Mouse (Mus musculus): ENCODE results near the gene Vps45. TPM values are rescaled to one million over a fixed set of nuclear protein-coding genes. Genes with fewer than 3 reads are reported as not detected.
A peak's percentile ranks its signal among the peaks of the same experiment; 100 is the strongest.

The Vps45 gene
- polyA plus RNA-seq, 1 experiment from 2014 or later: 24.7 TPM

DNA sequence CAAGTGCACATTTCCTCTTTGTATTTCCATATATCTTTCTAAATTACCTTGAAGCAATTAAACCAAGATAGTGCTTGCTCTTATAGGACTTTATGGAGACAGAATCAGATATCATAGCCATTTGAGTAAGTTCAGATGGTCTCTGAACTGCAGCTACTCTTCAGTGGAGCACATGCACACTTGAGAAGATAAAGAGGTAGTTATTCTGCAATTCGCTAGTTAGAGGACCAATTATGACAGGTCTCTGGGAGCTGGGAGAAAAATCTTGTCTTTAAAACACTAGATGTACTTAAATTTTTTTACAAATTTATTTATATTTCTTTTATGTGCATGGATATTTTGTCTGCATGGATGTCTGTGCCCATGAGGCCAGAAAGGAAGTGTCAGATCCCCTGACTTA is 37.5 kb downstream of the Vps45 start:
- H3K9me3 ChIP-seq (ENCODE audit: control insufficient read depth, low read length): no peaks in the 10 kb centered on the region
- H3K4me1 ChIP-seq (ENCODE audit: control insufficient read depth, insufficient read depth, low read length): no peaks in the 10 kb centered on the region
- DNase-seq (ENCODE audit: low spot score, missing footprints) (no peak), ATAC-seq (ENCODE audit: low FRiP score) (no peak)
- no peak overlapping the region for H3K27ac ChIP-seq (ENCODE audit: low read depth, low read length)
- WGBS: 84% methylated on average over 1 of the region's 1 CpGs
- H3K9ac ChIP-seq (ENCODE audit: low read length): no peak overlapping the region
- H3K4me2 ChIP-seq: no peak overlapping the region
- no peaks in the 10 kb centered on the region for H3K36me3 ChIP-seq (ENCODE audit: control insufficient read depth, insufficient read depth, low read length)
- H3K27me3 ChIP-seq (ENCODE audit: control insufficient read depth, insufficient read depth, low read length): no peaks in the 10 kb centered on the region
- H3K4me3 ChIP-seq (ENCODE audit: low read depth, low read length): no peak overlapping the region

DNA sequence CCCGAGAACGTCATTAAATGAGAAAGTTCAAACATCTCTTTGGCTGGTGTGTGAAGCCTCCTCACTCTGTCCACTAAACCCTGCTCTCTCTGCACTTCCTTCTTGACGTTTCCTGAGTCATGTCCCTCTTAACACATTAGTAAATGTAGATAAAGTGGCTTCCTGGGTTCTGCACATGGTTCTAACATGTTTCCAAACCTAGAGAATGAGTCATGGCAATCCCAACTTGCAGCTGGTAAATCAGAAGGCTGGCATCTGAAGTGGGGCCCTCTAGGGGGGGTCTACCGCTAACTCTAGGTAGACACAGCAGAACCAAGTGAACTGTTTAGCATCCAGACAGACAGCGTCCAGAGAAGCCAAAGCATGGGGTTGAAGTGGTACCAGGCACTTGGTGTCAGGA is 40.8 kb downstream of the Vps45 start:
- H3K27me3 ChIP-seq (ENCODE audit: control insufficient read depth, insufficient read depth, low read length): no peaks in the 10 kb centered on the region
- no peaks in the 10 kb centered on the region for H3K4me1 ChIP-seq (ENCODE audit: control insufficient read depth, insufficient read depth, low read length)
- H3K9ac ChIP-seq (ENCODE audit: low read length): no peak overlapping the region
- no peak overlapping the region for H3K27ac ChIP-seq (ENCODE audit: low read depth, low read length)
- H3K4me2 ChIP-seq: no peak overlapping the region
- DNase-seq (ENCODE audit: low spot score, missing footprints): peak; percentile 19
- no peak for ATAC-seq (ENCODE audit: low FRiP score)
- no peaks in the 10 kb centered on the region for H3K36me3 ChIP-seq (ENCODE audit: control insufficient read depth, insufficient read depth, low read length)
- no peaks in the 10 kb centered on the region for H3K9me3 ChIP-seq (ENCODE audit: control insufficient read depth, low read length)
- WGBS: 83% methylated on average over 5 of the region's 5 CpGs
- no peak overlapping the region for H3K4me3 ChIP-seq (ENCODE audit: low read depth, low read length)

DNA sequence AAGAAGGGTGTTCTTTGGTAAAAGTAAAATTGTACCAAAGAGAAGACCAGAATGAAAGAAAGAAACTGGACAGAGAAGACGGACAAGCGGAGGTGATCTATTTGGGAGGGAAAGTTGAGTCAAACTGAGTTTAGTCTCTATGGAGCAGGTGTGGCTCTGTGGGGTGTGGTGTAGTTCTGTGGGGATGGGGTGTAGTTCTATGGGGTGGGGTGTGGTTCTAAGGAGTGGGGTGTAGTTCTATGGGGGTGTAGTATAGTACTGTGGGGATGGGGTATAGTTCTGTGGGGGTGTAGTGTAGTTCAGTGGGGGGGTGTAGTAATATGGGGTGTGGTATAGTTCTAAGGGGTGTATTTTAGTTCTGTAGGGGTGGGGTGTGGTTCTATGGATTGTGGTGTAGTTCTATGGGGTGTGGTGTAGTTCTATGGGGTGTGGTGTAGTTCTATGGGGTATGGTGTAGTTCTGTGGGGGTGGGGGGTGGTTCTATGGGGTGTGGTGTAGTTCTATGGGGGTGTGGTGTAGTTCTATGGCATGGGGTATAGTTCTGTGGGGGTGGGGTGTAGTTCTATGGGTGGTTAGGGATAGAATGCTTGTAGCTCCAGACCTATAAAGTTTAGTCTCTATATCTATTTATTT is 41.9 kb downstream of the Vps45 start:
- Histone ChIP-seq H3K27ac (ENCODE audit: low read depth, low read length) (no peak overlapping the region), H3K9ac (ENCODE audit: low read length) (no peak overlapping the region), H3K9me3 (ENCODE audit: control insufficient read depth, low read length) (no peaks in the 10 kb centered on the region), H3K4me2 (no peak overlapping the region), H3K27me3 (ENCODE audit: control insufficient read depth, insufficient read depth, low read length) (no peaks in the 10 kb centered on the region), H3K36me3 (ENCODE audit: control insufficient read depth, insufficient read depth, low read length) (no peaks in the 10 kb centered on the region), H3K4me3 (ENCODE audit: low read depth, low read length) (no peak overlapping the region), H3K4me1 (ENCODE audit: control insufficient read depth, insufficient read depth, low read length) (no peaks in the 10 kb centered on the region)
- 93% methylated on average over 2 of the region's 2 CpGs for WGBS
- DNase-seq (ENCODE audit: low spot score, missing footprints): peak; percentile 37
- no peak for ATAC-seq (ENCODE audit: low FRiP score)

DNA sequence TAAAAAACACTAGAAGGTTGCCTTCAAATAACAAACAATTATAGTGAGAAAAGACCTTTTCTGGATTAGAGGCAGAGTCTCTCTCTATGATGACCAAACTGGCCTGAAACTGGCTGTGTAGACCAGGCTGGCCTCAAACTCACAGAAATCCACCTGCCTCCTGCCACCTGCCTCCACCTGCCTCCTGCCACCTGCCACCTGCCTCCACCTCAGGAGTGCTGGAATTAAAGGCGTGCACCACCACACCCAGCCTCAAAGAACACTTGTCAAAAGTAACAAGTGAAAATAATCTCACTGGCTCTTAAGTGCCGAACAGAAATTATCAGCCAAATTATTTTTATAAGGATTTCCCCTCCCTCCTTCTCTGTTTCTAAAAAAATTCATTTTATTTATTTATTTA is 42.6 kb downstream of the Vps45 start:
- Histone ChIP-seq H3K36me3 (ENCODE audit: control insufficient read depth, insufficient read depth, low read length) (no peaks in the 10 kb centered on the region), H3K9me3 (ENCODE audit: control insufficient read depth, low read length) (no peaks in the 10 kb centered on the region), H3K9ac (ENCODE audit: low read length) (no peak overlapping the region), H3K4me1 (ENCODE audit: control insufficient read depth, insufficient read depth, low read length) (no peaks in the 10 kb centered on the region), H3K4me2 (no peak overlapping the region), H3K4me3 (ENCODE audit: low read depth, low read length) (no peak overlapping the region), H3K27me3 (ENCODE audit: control insufficient read depth, insufficient read depth, low read length) (no peaks in the 10 kb centered on the region), H3K27ac (ENCODE audit: low read depth, low read length) (no peak overlapping the region)
- WGBS: 87% methylated on average over 2 of the region's 2 CpGs
- ATAC-seq (ENCODE audit: low FRiP score): no peak
- peak; percentile 75 for DNase-seq (ENCODE audit: low spot score, missing footprints)

DNA sequence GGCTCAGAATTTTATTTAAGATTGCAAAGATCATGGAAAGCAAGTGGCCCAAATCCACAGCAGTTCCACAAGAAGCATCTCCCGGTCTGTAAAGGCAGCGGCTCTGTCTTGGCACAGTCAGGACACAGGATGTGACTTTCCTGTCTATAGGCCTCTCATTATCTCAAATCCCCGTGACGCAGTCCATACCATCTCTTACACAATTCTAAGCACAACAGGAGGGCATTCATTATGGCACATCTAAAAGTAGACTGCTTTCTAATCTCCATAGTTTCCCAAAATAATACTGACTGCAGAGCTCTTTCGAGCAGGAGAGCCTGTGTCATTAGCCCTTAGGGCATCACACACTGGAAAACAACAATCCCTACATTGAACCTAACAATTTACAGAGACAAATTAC is 45.5 kb downstream of the Vps45 start:
- H3K4me1 ChIP-seq (ENCODE audit: control insufficient read depth, insufficient read depth, low read length): no peaks in the 10 kb centered on the region
- H3K4me3 ChIP-seq (ENCODE audit: low read depth, low read length): no peak overlapping the region
- 61% methylated on average over 5 of the region's 5 CpGs for WGBS
- ATAC-seq (ENCODE audit: low FRiP score) (no peak), DNase-seq (ENCODE audit: low spot score, missing footprints) (peak; percentile 54)
- H3K9me3 ChIP-seq (ENCODE audit: control insufficient read depth, low read length): no peaks in the 10 kb centered on the region
- H3K27ac ChIP-seq (ENCODE audit: low read depth, low read length): no peak overlapping the region
- H3K27me3 ChIP-seq (ENCODE audit: control insufficient read depth, insufficient read depth, low read length): no peaks in the 10 kb centered on the region
- H3K4me2 ChIP-seq: no peak overlapping the region
- no peak overlapping the region for H3K9ac ChIP-seq (ENCODE audit: low read length)
- no peaks in the 10 kb centered on the region for H3K36me3 ChIP-seq (ENCODE audit: control insufficient read depth, insufficient read depth, low read length)

DNA sequence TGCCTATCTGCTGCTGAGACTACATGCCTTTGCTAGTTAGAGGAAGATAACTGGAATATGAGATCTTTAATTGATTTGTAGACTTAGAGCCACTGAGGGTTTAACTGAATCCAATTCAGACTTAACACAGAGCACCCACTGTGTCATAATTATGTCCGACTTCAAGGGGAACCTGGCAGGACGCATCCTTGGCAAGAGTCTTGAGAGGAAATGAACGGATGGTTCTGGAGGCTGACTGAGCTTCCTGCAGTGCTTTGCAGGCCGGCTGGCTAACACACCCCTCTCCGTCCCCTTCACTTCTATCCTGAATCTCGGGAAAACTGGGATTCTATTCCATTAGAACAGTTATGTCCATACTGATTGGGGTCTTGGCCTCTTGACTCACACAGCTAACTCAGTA is 49.8 kb downstream of the Vps45 start:
- Histone ChIP-seq H3K27me3 (ENCODE audit: control insufficient read depth, insufficient read depth, low read length) (no peaks in the 10 kb centered on the region), H3K9me3 (ENCODE audit: control insufficient read depth, low read length) (no peaks in the 10 kb centered on the region), H3K4me3 (ENCODE audit: low read depth, low read length) (no peak overlapping the region), H3K36me3 (ENCODE audit: control insufficient read depth, insufficient read depth, low read length) (no peaks in the 10 kb centered on the region), H3K9ac (ENCODE audit: low read length) (no peak overlapping the region), H3K4me1 (ENCODE audit: control insufficient read depth, insufficient read depth, low read length) (no peaks in the 10 kb centered on the region), H3K27ac (ENCODE audit: low read depth, low read length) (no peak overlapping the region), H3K4me2 (no peak overlapping the region)
- peak; percentile 23 for DNase-seq (ENCODE audit: low spot score, missing footprints)
- ATAC-seq (ENCODE audit: low FRiP score): no peak
- 86% methylated on average over 6 of the region's 6 CpGs for WGBS

DNA sequence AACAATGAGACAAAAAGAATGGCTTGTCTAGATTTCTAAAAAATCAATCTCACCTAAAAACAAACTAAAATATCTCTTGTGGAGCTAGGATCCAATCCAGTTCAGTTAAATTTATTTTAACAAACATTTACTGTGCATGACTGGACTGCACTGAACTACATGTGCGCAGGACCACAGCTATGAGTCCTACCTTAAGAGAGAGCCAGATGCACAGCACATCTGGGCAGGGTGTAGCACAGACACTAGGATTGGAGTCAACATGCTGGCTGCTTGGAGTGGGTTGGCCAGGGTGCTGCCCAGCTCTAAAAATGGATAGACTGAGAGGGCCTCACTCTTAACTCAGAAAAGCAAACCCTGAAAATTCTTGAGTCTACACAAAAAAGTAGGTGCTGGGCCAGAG is 56.7 kb downstream of the Vps45 start:
- Histone ChIP-seq H3K4me2 (no peak overlapping the region), H3K9me3 (ENCODE audit: control insufficient read depth, low read length) (no peaks in the 10 kb centered on the region), H3K4me3 (ENCODE audit: low read depth, low read length) (no peak overlapping the region), H3K27ac (ENCODE audit: low read depth, low read length) (no peak overlapping the region), H3K36me3 (ENCODE audit: control insufficient read depth, insufficient read depth, low read length) (no peaks in the 10 kb centered on the region), H3K9ac (ENCODE audit: low read length) (no peak overlapping the region), H3K4me1 (ENCODE audit: control insufficient read depth, insufficient read depth, low read length) (peaks cover 12% of the 10 kb centered on the region), H3K27me3 (ENCODE audit: control insufficient read depth, insufficient read depth, low read length) (no peaks in the 10 kb centered on the region)
- 97% methylated on average over 1 of the region's 1 CpGs for WGBS
- ATAC-seq (ENCODE audit: low FRiP score): no peak
- DNase-seq (ENCODE audit: low spot score, missing footprints): peak; percentile 67

DNA sequence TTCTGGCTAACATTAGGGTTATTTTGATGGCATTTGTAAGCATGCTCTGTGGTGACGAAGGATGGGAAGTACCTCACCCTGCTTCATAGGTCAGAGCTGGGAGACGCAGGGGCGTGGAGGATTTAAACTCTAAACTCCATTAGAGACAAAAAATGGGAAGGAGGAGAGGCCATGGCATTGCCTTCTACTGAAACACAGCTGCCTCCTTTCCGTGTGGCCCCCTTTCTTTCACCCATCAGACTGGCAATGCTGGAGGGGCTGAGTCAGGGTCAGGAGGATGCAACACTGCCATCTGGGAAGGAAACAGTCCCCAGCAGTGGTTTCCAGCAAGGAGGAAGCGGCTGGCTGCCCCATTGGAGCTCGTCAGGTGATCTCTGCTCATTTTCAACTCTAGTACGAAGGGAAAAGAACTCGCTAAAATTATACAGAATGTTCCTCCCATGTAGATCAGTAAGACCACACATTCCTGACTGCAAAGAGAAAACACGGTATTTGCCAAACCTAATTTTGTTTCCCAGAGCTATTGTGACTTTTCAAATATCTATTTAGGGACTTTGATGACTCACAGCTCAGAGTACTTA is 57.3 kb downstream of the Vps45 start:
- Histone ChIP-seq H3K4me1 (ENCODE audit: control insufficient read depth, insufficient read depth, low read length) (peaks cover 13% of the 10 kb centered on the region), H3K9ac (ENCODE audit: low read length) (peak overlapping the region; percentile 2; the same call in 1 of the 2 replicates), H3K4me3 (ENCODE audit: low read depth, low read length) (no peak overlapping the region), H3K27ac (ENCODE audit: low read depth, low read length) (no peak overlapping the region), H3K36me3 (ENCODE audit: control insufficient read depth, insufficient read depth, low read length) (no peaks in the 10 kb centered on the region), H3K27me3 (ENCODE audit: control insufficient read depth, insufficient read depth, low read length) (no peaks in the 10 kb centered on the region), H3K4me2 (no peak overlapping the region), H3K9me3 (ENCODE audit: control insufficient read depth, low read length) (no peaks in the 10 kb centered on the region)
- no peak for ATAC-seq (ENCODE audit: low FRiP score)
- peak; percentile 74 for DNase-seq (ENCODE audit: low spot score, missing footprints)
- 72% methylated on average over 9 of the region's 9 CpGs for WGBS

- Histone ChIP-seq H3K4me1 (ENCODE audit: control insufficient read depth, insufficient read depth, low read length) (peaks cover 13% of the 10 kb centered on the region), H3K36me3 (ENCODE audit: control insufficient read depth, insufficient read depth, low read length) (no peaks in the 10 kb centered on the region), H3K4me3 (ENCODE audit: low read depth, low read length) (no peak overlapping the region), H3K27me3 (ENCODE audit: control insufficient read depth, insufficient read depth, low read length) (no peaks in the 10 kb centered on the region), H3K9me3 (ENCODE audit: control insufficient read depth, low read length) (no peaks in the 10 kb centered on the region), H3K4me2 (no peak overlapping the region), H3K27ac (ENCODE audit: low read depth, low read length) (no peak overlapping the region), H3K9ac (ENCODE audit: low read length) (no peak overlapping the region)
- DNase-seq (ENCODE audit: low spot score, missing footprints) (peak; percentile 59), ATAC-seq (ENCODE audit: low FRiP score) (no peak)
- WGBS: 86% methylated on average over 14 of the region's 14 CpGs
Measured at GRCm38 (mm10) chr3:96000080-96000632, 58.1 kb downstream of the Vps45 start.

Data from midbrain, embryonic 11.5 days (tissue).